Mouse (Mus musculus): ENCODE data around the gene Vasn. TPM values are rescaled to one million over a fixed set of nuclear protein-coding genes. Genes with fewer than 3 reads are reported as not detected.

Vasn gene
- polyA plus RNA-seq (2016; fragmentation: Nextera tagmentation; extraction: Ambion mirVana): 13.7 and 16.9 TPM in 2 replicates

DNA sequence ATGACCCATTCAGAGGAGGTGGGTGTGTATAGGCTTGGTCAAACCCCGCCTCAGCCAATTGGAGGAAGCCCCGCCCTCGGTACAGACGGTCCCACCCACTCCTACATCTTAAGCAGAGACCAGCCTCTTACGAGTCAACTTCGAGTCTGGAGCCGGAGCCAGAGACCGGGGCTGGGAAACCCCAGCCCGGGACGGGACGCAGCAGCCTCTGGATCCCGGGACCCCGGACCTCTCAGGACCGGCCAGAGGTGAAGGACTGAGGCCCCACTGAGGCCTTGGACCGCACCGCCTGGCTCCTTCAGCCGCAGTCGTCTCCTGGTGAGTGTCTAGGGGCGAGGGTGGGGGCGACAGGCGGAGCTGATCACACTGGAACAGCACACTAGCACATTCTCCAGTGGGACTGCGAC, at the start of gene Vasn, which contains the start of gene Dnaja3:
Vasn (plus strand) TSS at position 111 of the 407 bp plus-strand sequence.
Dnaja3 (plus strand) TSS at position 159 of the 407 bp plus-strand sequence.
- Histone ChIP-seq H3K36me3 (peaks cover 4% of the 10 kb centered on the region; the same call in 1 of the 2 replicates), H3K9me3 (no peaks in the 10 kb centered on the region), H3K4me1 (peaks cover 71% of the 10 kb centered on the region), H3K27ac (peak within 1 kb of the TSS; percentile 87), H3K4me3 (peak within 1 kb of the TSS; percentile 69), H3K27me3 (ENCODE audit: insufficient read depth, poor library complexity, severe bottlenecking) (no peaks in the 10 kb centered on the region)
- WGBS: under 1% methylated on average over 22 of the region's 22 CpGs
- DNase-seq (ENCODE audit: low spot score): peak; percentile 97

DNA sequence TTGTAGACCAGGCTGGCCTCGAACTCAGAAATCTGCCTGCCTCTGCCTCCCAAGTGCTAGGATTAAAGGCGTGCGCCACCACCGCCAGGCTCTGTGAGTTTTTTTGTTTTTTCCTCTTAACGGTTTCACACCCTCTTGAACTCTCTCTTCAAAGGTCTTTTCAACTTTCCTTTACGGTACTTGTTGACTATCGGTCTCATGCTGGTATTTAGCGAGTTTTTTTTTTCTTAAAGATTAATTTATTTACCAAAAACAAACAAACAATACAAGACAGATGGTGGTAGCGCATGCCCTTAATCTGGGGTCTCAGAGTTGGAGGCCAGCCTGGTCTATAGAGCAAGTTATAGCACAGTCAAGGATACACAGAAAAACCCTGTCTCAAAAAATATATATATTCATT, 49.5 kb upstream of the Vasn start:
- no peak for DNase-seq (ENCODE audit: low spot score)
- H3K4me3 ChIP-seq: no peak overlapping the region
- WGBS: 93% methylated on average over 9 of the region's 9 CpGs
- H3K36me3 ChIP-seq: peaks cover 17% of the 10 kb centered on the region
- H3K4me1 ChIP-seq: peaks cover 57% of the 10 kb centered on the region
- H3K27me3 ChIP-seq (ENCODE audit: insufficient read depth, poor library complexity, severe bottlenecking): no peaks in the 10 kb centered on the region
- H3K27ac ChIP-seq: no peak overlapping the region
- no peaks in the 10 kb centered on the region for H3K9me3 ChIP-seq

DNA sequence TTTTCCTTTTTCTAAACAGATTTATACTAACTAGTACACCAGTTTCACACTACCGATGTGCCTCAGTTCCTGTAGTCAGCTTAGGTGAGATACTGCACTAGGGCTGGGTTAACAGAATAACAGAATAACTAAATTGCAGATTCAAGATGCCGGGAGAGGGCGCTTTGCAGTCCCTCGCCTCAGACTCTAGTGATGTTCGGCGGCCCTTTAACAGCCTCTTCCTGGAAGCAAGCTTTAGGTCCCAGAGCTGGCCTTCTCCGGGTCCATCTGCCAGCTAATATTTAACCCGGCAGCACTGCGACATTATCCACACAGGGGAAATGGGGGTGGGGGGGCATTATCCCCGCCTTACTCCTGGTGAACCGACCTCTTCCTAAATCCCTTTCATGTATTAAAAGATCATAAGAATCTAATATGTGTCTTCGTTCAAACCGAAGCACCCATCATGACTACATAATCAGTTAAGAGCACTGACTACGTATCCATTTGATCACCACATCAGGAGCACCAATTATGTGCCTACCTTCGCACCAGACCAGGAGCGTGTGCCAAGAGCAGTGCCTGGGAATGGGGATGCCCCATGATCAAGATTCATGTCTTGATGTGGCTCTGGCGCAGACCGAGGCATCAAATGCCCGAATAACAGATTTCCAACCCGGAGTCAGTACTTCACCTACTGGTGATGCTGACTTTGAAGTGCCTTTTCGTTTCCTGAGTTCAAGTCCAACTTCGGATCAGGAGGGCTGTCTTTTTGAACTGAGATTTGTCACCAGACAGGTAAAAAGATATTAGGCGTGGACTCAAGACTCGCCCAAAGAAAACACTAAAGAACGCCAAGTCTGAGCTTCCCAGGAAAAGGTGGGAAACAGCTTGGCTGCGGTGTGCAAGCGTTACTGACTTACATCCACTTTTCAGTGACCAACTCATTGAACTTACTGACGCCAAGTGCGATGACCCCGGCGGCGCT, 46.5 kb upstream of the Vasn start:
- Histone ChIP-seq H3K36me3 (peaks cover 17% of the 10 kb centered on the region), H3K27ac (peak overlapping the region; percentile 97), H3K4me1 (peaks cover 59% of the 10 kb centered on the region), H3K4me3 (peak overlapping the region; percentile 93), H3K9me3 (no peaks in the 10 kb centered on the region), H3K27me3 (ENCODE audit: insufficient read depth, poor library complexity, severe bottlenecking) (no peaks in the 10 kb centered on the region)
- no peak for DNase-seq (ENCODE audit: low spot score)
- WGBS: 15% methylated on average over 32 of the region's 32 CpGs

DNA sequence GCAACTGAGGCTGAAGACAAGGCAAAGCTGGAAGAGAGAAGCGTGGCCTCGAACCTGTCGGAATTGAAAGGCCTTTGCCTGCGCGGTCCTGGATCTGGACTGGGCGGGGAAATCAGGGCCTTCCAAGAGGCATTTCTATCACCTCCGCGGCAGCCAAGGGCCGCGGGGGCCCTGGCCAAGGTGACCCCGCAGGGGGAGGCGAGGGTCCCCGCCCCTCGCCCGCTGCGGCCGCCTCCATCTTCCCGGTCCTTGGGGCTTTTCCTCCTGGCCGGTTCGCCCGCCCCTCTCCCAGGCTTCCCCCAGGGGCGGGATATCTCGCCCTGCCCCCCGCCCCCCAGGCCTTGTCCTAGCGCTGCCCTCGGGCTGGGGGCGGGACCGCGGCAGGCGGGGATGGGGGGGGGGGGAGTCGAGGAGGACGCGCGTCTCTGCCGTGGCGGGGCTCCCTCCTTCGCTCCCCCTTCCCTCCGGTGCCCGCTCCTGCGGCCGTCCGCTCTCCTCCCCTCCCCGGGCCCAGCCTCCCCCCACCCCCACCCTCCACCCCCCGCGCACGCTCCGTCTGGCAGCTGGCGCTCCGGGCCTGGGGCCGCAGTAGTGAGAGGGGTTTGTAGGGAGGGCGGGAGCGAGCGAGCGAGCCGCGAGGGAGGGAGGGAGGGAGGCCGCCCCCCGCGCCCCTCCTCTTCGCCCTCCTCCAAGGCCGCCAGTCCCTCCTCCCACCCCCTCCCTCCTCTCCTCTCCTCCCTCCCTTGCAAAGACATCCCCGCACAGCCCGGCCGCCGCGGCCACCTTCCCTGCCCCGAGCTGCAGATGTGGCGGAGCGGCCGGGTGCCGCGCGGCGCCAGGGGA, 45.5 kb upstream of the Vasn start, which contains the start of gene Glis2:
Glis2 (plus strand) TSS at position 743 of the 843 bp plus-strand sequence.
- peak; percentile 92 for DNase-seq (ENCODE audit: low spot score)
- Histone ChIP-seq H3K4me1 (peaks cover 68% of the 10 kb centered on the region), H3K27me3 (ENCODE audit: insufficient read depth, poor library complexity, severe bottlenecking) (no peaks in the 10 kb centered on the region), H3K4me3 (peak within 1 kb of the TSS; percentile 93), H3K36me3 (peaks cover 17% of the 10 kb centered on the region), H3K27ac (peak within 1 kb of the TSS; percentile 97), H3K9me3 (no peaks in the 10 kb centered on the region)
- under 1% methylated on average over 53 of the region's 74 CpGs for WGBS

DNA sequence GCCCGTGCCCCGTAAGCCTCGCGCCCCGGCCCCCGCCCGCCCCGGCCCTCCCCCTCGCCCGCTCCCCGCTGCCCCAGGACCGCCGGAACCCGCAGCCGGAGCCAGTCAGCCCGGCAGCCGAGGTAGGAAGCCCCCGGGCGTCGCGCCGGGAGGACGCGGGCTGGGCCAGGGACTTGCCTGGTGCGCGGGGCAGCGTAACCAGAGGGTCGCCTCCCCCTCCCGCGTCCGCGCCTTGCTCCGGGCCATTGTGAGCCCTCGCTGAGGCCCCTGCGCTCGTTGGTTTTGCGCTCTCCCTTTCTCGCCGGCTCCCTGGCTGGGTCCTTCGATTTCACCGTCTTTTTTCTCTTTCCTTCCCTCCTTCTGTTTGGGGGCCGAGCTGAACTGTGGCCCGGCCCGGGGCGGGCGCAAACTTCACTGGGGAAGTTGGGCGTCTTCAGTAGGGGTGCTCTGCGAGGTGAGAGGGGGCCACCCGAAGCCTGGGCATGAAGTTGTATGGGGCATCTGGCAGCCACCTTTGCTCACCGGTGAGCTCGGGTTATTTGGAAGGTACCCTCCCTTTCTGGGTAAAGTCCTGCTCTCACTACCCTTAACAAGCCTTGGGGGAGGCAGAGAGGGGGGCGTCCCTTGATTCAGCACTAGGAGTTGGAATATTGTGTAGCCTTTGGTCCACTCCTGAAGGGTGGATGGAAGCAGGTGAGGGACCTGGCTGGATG, 44.8 kb upstream of the Vasn start:
- Histone ChIP-seq H3K4me1 (peaks cover 76% of the 10 kb centered on the region), H3K27ac (peak overlapping the region; percentile 97), H3K36me3 (peaks cover 13% of the 10 kb centered on the region), H3K27me3 (ENCODE audit: insufficient read depth, poor library complexity, severe bottlenecking) (no peaks in the 10 kb centered on the region), H3K9me3 (no peaks in the 10 kb centered on the region), H3K4me3 (peak overlapping the region; percentile 93)
- no peak for DNase-seq (ENCODE audit: low spot score)
- WGBS: 1% methylated on average over 41 of the region's 52 CpGs

DNA sequence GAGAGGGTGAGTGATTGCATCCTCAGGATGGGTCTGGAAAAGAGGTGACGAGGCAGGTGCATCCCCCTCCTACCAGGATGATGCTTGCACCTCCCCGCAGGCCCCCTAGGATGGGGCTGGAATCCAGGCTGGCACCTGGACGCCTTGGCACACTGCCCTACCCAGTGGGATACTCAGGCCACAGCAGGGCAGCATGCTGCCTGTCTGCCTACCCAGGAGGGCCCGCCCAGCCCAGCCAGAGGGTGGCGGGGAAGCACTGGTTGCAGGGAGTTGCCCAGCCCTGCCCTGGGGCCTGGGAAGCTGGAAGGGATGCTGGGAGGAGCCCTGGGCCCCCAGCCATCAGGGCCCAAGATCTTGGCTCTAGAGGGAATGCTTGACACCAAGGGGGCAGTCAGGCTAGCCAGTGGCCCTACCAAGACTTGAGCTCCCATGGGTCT, 44.2 kb upstream of the Vasn start:
- H3K4me1 ChIP-seq: peaks cover 82% of the 10 kb centered on the region
- peak overlapping the region; percentile 97 for H3K27ac ChIP-seq
- H3K36me3 ChIP-seq: peaks cover 8% of the 10 kb centered on the region
- no peak for DNase-seq (ENCODE audit: low spot score)
- H3K4me3 ChIP-seq: peak overlapping the region; percentile 93
- H3K9me3 ChIP-seq: no peaks in the 10 kb centered on the region
- WGBS: 13% methylated on average over 5 of the region's 5 CpGs
- H3K27me3 ChIP-seq (ENCODE audit: insufficient read depth, poor library complexity, severe bottlenecking): no peaks in the 10 kb centered on the region

DNA sequence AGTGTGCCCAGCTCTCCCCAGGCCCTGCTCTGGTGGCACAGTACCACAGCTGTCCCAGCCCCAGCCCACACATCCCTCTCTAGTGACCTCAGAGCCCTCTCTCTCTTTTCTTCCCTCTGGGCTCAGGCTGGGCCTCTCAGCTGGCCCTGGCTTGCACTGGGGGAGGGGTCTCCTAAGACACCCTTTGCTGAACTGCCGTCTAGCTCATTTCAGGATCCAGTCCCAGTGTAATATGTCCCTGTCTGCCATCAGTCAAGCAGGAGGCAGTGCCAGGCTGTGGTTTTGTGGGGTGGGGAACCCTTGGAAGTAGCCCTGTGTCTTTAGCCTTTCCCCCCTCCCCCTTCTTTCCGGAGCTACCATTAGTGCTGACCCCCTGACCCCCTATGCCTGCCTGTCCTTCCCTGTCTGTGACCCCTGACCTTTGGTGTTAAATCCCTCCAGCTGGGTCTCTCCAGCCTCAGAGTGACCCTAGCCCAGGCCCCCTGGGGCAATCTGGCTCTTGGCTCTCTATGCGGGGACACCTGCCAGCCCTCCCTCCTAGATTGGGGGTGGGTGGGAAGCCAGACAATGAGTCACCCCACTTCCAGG, 43.5 kb upstream of the Vasn start:
- Histone ChIP-seq H3K4me1 (peaks cover 89% of the 10 kb centered on the region), H3K4me3 (peak overlapping the region; percentile 93), H3K9me3 (no peaks in the 10 kb centered on the region), H3K36me3 (peaks cover under 1% of the 10 kb centered on the region), H3K27ac (peak overlapping the region; percentile 97), H3K27me3 (ENCODE audit: insufficient read depth, poor library complexity, severe bottlenecking) (no peaks in the 10 kb centered on the region)
- no peak for DNase-seq (ENCODE audit: low spot score)
- 18% methylated on average over 3 of the region's 3 CpGs for WGBS

DNA sequence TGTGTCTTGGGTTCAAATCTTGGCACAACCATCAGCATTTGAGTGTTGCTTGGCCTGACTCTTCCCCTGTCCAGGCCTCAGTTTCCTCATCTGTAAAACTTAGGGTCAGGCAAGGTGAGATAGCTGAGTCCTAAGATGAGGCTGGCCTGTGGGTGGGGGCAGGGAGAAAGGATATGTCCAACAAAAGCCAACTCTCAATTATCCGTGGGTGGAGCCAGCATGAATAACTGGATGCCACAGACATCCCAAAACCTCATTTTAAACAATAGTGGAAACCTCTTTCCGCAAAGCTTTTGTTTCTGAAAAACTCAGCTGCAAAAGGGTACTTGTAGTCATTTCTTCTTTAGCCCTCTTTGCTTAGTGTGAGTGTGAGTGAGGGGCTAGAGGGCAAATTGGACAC, 42.9 kb upstream of the Vasn start:
- 74% methylated on average over 2 of the region's 2 CpGs for WGBS

DNA sequence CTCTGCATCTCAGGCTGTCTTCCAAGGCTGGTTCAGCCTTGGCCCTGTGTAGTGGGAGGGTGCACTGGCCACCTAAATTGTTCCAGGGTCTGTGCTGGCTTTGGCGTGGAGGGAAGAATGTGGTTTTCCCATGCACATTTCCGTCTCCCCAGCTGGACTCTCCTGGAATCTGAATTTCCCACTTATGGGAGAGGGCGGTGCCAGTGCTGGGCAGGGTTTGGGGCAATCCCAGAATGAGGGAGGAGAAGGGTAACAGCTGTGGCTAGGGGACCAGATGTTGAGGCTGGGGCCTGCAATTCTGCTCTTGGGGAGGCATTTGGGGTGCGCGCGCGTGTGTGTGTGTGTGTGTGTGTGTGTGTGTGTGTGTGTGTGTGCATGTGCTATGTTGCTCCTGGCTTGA, 42.4 kb upstream of the Vasn start:
- Histone ChIP-seq H3K4me3 (peak overlapping the region; percentile 23; the same call in 1 of the 2 replicates), H3K27me3 (ENCODE audit: insufficient read depth, poor library complexity, severe bottlenecking) (no peaks in the 10 kb centered on the region), H3K36me3 (no peaks in the 10 kb centered on the region), H3K27ac (peak overlapping the region; percentile 97), H3K9me3 (no peaks in the 10 kb centered on the region), H3K4me1 (peaks cover 99% of the 10 kb centered on the region)
- no peak for DNase-seq (ENCODE audit: low spot score)
- 64% methylated on average over 7 of the region's 7 CpGs for WGBS

More for the DNA sequence above, 42.9 kb upstream of the Vasn start:
- no peaks in the 10 kb centered on the region for H3K9me3 ChIP-seq
- H3K27me3 ChIP-seq (ENCODE audit: insufficient read depth, poor library complexity, severe bottlenecking): no peaks in the 10 kb centered on the region
- no peak for DNase-seq (ENCODE audit: low spot score)
- H3K4me1 ChIP-seq: peaks cover 95% of the 10 kb centered on the region
- H3K36me3 ChIP-seq: no peaks in the 10 kb centered on the region
- H3K27ac ChIP-seq: peak overlapping the region; percentile 97
- H3K4me3 ChIP-seq: peak overlapping the region; percentile 93

DNA sequence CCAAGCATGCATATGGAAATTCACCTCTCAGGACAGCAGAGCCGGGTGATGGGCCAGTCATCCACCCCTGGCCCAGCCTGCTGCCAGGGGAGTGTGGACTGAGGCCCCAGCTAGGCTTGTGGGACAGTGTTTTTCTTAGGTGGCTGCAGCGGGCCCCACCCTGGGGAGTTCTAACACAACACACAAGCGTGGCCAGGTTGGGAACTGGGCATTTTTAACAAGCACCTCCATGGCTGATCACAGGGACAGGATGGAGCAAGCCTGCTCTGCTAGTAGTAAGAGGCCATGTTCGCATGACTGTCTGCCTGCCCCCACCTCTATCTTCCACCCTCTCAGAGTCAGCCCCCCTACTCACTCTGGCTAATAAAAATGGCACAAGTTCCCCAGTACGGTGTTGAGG, 41.7 kb upstream of the Vasn start:
- H3K27ac ChIP-seq: peak overlapping the region; percentile 97
- H3K4me3 ChIP-seq: peak overlapping the region; percentile 23
- WGBS: 61% methylated on average over 5 of the region's 5 CpGs

DNA sequence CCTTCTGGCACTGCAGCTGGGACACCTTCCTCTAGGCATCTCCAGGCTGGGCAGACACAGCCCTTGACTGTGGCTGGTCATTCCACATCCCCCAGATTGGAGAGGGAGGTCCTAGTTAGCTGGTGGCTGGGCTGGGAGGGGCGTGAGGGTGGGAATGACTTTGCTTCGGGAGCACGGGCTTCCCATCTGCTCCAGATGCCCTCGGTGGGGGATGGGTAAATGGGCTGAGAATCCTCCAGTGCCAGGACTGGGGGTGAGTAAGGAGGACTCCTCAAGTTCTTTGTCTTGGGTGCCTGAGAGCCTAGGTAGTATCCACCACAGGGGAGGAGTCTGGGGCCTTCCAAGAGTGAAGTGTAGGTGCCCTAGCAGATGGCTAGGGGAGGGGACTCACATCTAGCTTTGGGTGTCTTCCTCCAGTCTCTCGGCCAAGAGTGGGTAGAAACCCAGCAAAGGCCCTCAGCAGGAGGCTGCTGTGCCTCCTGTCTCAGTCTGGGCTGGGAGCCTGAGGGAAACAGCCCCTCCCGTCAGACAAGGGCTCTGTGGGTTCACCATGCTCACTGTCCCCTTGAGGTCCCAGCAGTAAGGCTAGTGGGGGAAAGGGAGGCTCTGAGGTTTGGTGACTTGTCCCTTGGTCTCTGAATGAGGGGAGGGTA, 40.7 kb upstream of the Vasn start:
- no peaks in the 10 kb centered on the region for H3K36me3 ChIP-seq
- no peaks in the 10 kb centered on the region for H3K9me3 ChIP-seq
- H3K4me3 ChIP-seq: peak overlapping the region; percentile 19; the same call in 1 of the 2 replicates
- H3K4me1 ChIP-seq: peaks cover 99% of the 10 kb centered on the region
- DNase-seq (ENCODE audit: low spot score): no peak
- 21% methylated on average over 6 of the region's 6 CpGs for WGBS
- H3K27ac ChIP-seq: peak overlapping the region; percentile 81
- no peaks in the 10 kb centered on the region for H3K27me3 ChIP-seq (ENCODE audit: insufficient read depth, poor library complexity, severe bottlenecking)

More for the DNA sequence above, 41.7 kb upstream of the Vasn start:
- peaks cover 99% of the 10 kb centered on the region for H3K4me1 ChIP-seq
- no peaks in the 10 kb centered on the region for H3K36me3 ChIP-seq
- DNase-seq (ENCODE audit: low spot score): no peak
- H3K9me3 ChIP-seq: no peaks in the 10 kb centered on the region
- H3K27me3 ChIP-seq (ENCODE audit: insufficient read depth, poor library complexity, severe bottlenecking): no peaks in the 10 kb centered on the region

All from heart, embryonic 10.5 days (tissue).